Mouse (Mus musculus) G1E (cell line): ENCODE results near the gene Cbx5. TPM values are rescaled to one million over a fixed set of nuclear protein-coding genes. Genes with fewer than 3 reads are reported as not detected.

Experiments
- ATAC-seq: 2 replicates; pipeline ENCODE4 v1.8.0; 2016; ENCODE audit warnings: mild to moderate bottlenecking; ENCODE audit not compliant: insufficient number of reproducible peaks, poor library complexity, low FRiP score, severe bottlenecking; ENCODE audit errors: extremely low read depth
- DNase-seq: peaks from one replicate; pipeline ENCODE4 v3.0.0; 2012; ENCODE audit warnings: low spot score
- H3K27me3 ChIP-seq: 2 replicates; pipeline ENCODE4 v1.6.1; 2012; ENCODE audit warnings: mild to moderate bottlenecking, low read length, inconsistent platforms; ENCODE audit not compliant: insufficient read depth
- H3K36me3 ChIP-seq: replicated peaks from 2 replicates; pipeline ENCODE3; 2012; ENCODE audit warnings: mild to moderate bottlenecking, inconsistent platforms
- H3K4me1 ChIP-seq: 2 replicates; pipeline ENCODE4 v1.6.1; 2012; ENCODE audit warnings: low read depth, low read length, inconsistent platforms, mixed read lengths; ENCODE audit not compliant: insufficient read depth
- H3K4me3 ChIP-seq: 2 replicates; pipeline ENCODE4 v1.5.1; 2012; ENCODE audit warnings: low read depth, mild to moderate bottlenecking, inconsistent platforms, low read length, moderate library complexity, mixed read lengths
- H3K9me3 ChIP-seq: replicated peaks from 2 replicates; pipeline ENCODE4 v1.6.1; 2012; ENCODE audit warnings: inconsistent platforms
- CTCF ChIP-seq: IDR thresholded peaks from 2 replicates; pipeline ENCODE4 v1.5.1; 2012; ENCODE audit warnings: low read depth, low read length, inconsistent platforms, mixed read lengths
- GATA1 ChIP-seq: IDR thresholded peaks from 2 replicates; pipeline ENCODE4 v1.6.1; 2012; ENCODE audit warnings: borderline replicate concordance, low read length, inconsistent platforms, mixed read lengths
- GATA2 ChIP-seq: IDR thresholded peaks from 2 replicates; pipeline ENCODE4 v1.6.1; 2012; ENCODE audit warnings: low read depth, low read length, inconsistent platforms, borderline replicate concordance
- POLR2AphosphoS5 ChIP-seq: IDR thresholded peaks from 2 replicates; pipeline ENCODE4 v1.6.1; 2012; ENCODE audit warnings: low read depth, low read length, inconsistent platforms; ENCODE audit not compliant: insufficient replicate concordance
- TAL1 ChIP-seq: conservative IDR thresholded peaks from 2 replicates; pipeline ENCODE4 v1.6.1; 2012; ENCODE audit warnings: low read depth, low read length, inconsistent platforms, mixed read lengths
- polyA plus RNA-seq: library from polyadenylated mRNA; stranded (reverse); fragments of >175 nt; gene quantifications from 2 replicates; pipeline ENCODE4 v1.2.3, GENCODE M21; 2012
- total RNA-seq, 2 experiments: library from RNA; stranded (forward) in 1 of 2; stranded (reverse) in 1 of 2; fragments of 200-1000 nt in 1 of 2; fragments of >200 nt in 1 of 2; fragmentation: Nextera tagmentation in 1 of 2; gene quantifications; 2 replicates each; pipeline ENCODE4 v1.2.3; 2014 to 2017

The Cbx5 gene
- total and polyA plus RNA-seq, 3 experiments = 9.5 to 300 (median 278) TPM

- H3K9me3 ChIP-seq = no peaks in the 10 kb centered on the region
- ATAC-seq (no peak), DNase-seq (no peak)
- H3K27me3 ChIP-seq = no peaks in the 10 kb centered on the region
- peaks cover 55% of the 10 kb centered on the region for H3K36me3 ChIP-seq
- H3K4me1 ChIP-seq = peaks cover 39% of the 10 kb centered on the region
- TF ChIP-seq TAL1 = no peak
- no peak for TF ChIP-seq GATA2
- TF ChIP-seq GATA1 = no peak
- TF ChIP-seq CTCF = no peak
- no peak for TF ChIP-seq POLR2AphosphoS5
- H3K4me3 ChIP-seq = no peak overlapping the region
These were observed 18.2 kb downstream of the Cbx5 start for GRCm38 (mm10) chr15:103221386-103221785.

- H3K4me3 ChIP-seq = no peak overlapping the region
- H3K4me1 ChIP-seq = peaks cover 44% of the 10 kb centered on the region
- no peaks in the 10 kb centered on the region for H3K27me3 ChIP-seq
- ATAC-seq (no peak), DNase-seq (no peak)
- H3K9me3 ChIP-seq = no peaks in the 10 kb centered on the region
- TF ChIP-seq TAL1 (no peak), GATA1 (no peak), GATA2 (no peak), POLR2AphosphoS5 (no peak), CTCF (no peak)
- H3K36me3 ChIP-seq = peaks cover 53% of the 10 kb centered on the region
These were observed 18.8 kb downstream of the Cbx5 start for GRCm38 (mm10) chr15:103220785-103221184.

GRCm38 (mm10) chr15:103216052-103216451 lies 23.6 kb downstream of the Cbx5 start:
- Histone ChIP-seq H3K4me3 (peak overlapping the region; percentile 54; the same call in 1 of the 2 replicates), H3K4me1 (peaks cover 48% of the 10 kb centered on the region)

GRCm38 (mm10) chr15:103214971-103215907 lies 24.4 kb downstream of the Cbx5 start:
- H3K4me1 ChIP-seq = peaks cover 45% of the 10 kb centered on the region
- peak overlapping the region; percentile 68 for H3K4me3 ChIP-seq
- DNase-seq = peak; percentile 84
- no peak for TF ChIP-seq CTCF
- TF ChIP-seq GATA2 = no peak
- TF ChIP-seq POLR2AphosphoS5 = no peak
- no peak for TF ChIP-seq TAL1
- TF ChIP-seq GATA1 = no peak
- H3K36me3 ChIP-seq = peaks cover 53% of the 10 kb centered on the region
- H3K9me3 ChIP-seq = no peaks in the 10 kb centered on the region
- H3K27me3 ChIP-seq = no peaks in the 10 kb centered on the region
- ATAC-seq = peak; percentile 90

More at GRCm38 (mm10) chr15:103216052-103216451, 23.6 kb downstream of the Cbx5 start:
- DNase-seq (no peak), ATAC-seq (no peak)
- H3K9me3 ChIP-seq = no peaks in the 10 kb centered on the region
- H3K36me3 ChIP-seq = peaks cover 53% of the 10 kb centered on the region
- H3K27me3 ChIP-seq = no peaks in the 10 kb centered on the region
- TF ChIP-seq TAL1 (no peak), CTCF (no peak), POLR2AphosphoS5 (no peak), GATA2 (no peak), GATA1 (no peak)

GRCm38 (mm10) chr15:103214149-103214548 lies 25.5 kb downstream of the Cbx5 start:
- TF ChIP-seq CTCF = no peak
- TF ChIP-seq GATA2 = no peak
- TF ChIP-seq GATA1 = no peak
- TF ChIP-seq TAL1 = no peak
- TF ChIP-seq POLR2AphosphoS5 = no peak
- Histone ChIP-seq H3K9me3 (no peaks in the 10 kb centered on the region), H3K27me3 (no peaks in the 10 kb centered on the region), H3K4me1 (peaks cover 46% of the 10 kb centered on the region), H3K36me3 (peaks cover 51% of the 10 kb centered on the region), H3K4me3 (no peak overlapping the region)
- no peak for ATAC-seq
- DNase-seq = no peak

- H3K4me1 ChIP-seq = peaks cover 3% of the 10 kb centered on the region; the same call in 1 of the 2 replicates
- H3K9me3 ChIP-seq = no peaks in the 10 kb centered on the region
- TF ChIP-seq POLR2AphosphoS5 (no peak), CTCF (no peak), GATA1 (no peak), GATA2 (no peak), TAL1 (no peak)
- no peak overlapping the region for H3K4me3 ChIP-seq
- H3K27me3 ChIP-seq = no peaks in the 10 kb centered on the region
- ATAC-seq (no peak), DNase-seq (no peak)
- H3K36me3 ChIP-seq = peaks cover 92% of the 10 kb centered on the region
These were observed 34.5 kb downstream of the Cbx5 start for GRCm38 (mm10) chr15:103205156-103205555.
